Mouse (Mus musculus) liver, postnatal 0 days (tissue): ENCODE measurements at regions not wholly inside any gene's neighbourhood (a gene's known extent, or its start where the extent isn't known, plus 50 kb on each side); places are given as distances from the start of the nearest gene placed in this dataset.

Experiments used
- ATAC-seq: fragments of 200-750 bp; cut with Nextera tagmentation; 2 replicates; pipeline ENCODE4 v1.8.0; 2017; ENCODE audit warnings: mild to moderate bottlenecking, moderate library complexity
- DNase-seq: peaks from one replicate; pipeline ENCODE4 v3.0.0-alpha.2; 2016
- H3K27ac ChIP-seq: fragments of 300-500 bp; sonication (generic); 2 replicates; pipeline ENCODE4 v1.5.1; 2014; ENCODE audit warnings: antibody characterized with exemption, moderate library complexity, mild to moderate bottlenecking, low read depth
- H3K27me3 ChIP-seq: fragments of 300-500 bp; sonication (generic); 2 replicates; pipeline ENCODE4 v1.6.1; 2014; ENCODE audit warnings: low read length, control low read depth, mixed read lengths; ENCODE audit not compliant: insufficient read depth
- H3K36me3 ChIP-seq: fragments of 300-500 bp; sonication (generic); replicated peaks from 2 replicates; pipeline ENCODE4 v1.6.1; 2014; ENCODE audit warnings: mild to moderate bottlenecking, control low read depth, low read length, moderate library complexity, mixed read lengths; ENCODE audit not compliant: insufficient read depth
- H3K4me1 ChIP-seq: fragments of 300-500 bp; sonication (generic); 2 replicates; pipeline ENCODE4 v1.6.1; 2014; ENCODE audit warnings: antibody characterized with exemption, mild to moderate bottlenecking, control low read depth; ENCODE audit not compliant: insufficient read depth
- H3K4me2 ChIP-seq: fragments of 300-500 bp; sonication (generic); 2 replicates; pipeline ENCODE4 v1.6.1; 2014; ENCODE audit warnings: low read depth, mild to moderate bottlenecking, low read length, moderate library complexity, mixed read lengths
- H3K4me3 ChIP-seq: fragments of 300-500 bp; sonication (generic); 2 replicates; pipeline ENCODE4 v1.5.1; 2014; ENCODE audit warnings: low read depth, low read length
- H3K9ac ChIP-seq: fragments of 300-500 bp; sonication (generic); replicated peaks from 2 replicates; pipeline ENCODE4 v1.6.1; 2014; ENCODE audit warnings: mild to moderate bottlenecking, moderate library complexity
- H3K9me3 ChIP-seq: fragments of 300-500 bp; sonication (generic); 2 replicates; pipeline ENCODE4 v1.6.1; 2016; ENCODE audit warnings: mild to moderate bottlenecking, control low read depth, low read length, mixed read lengths
- CTCF ChIP-seq: sonication (generic); IDR thresholded peaks from 2 replicates; pipeline ENCODE4 v1.5.1; 2016; ENCODE audit warnings: antibody characterized with exemption, low read depth
- EP300 ChIP-seq: IDR thresholded peaks from 2 replicates; pipeline ENCODE4 v1.6.1; 2016; ENCODE audit warnings: antibody characterized with exemption, low read depth, mild to moderate bottlenecking
- WGBS: fragments of 180-500 bp; shearing (Covaris S2); extraction: QIAGEN DNeasy Blood & Tissue Kit; methylation state at CpG from one replicate; pipeline ENCODE4 v1.1.7; 2014; ENCODE audit not compliant: insufficient replicate concordance; 5-methylcytosine and 5-hydroxymethylcytosine counted together

DNA sequence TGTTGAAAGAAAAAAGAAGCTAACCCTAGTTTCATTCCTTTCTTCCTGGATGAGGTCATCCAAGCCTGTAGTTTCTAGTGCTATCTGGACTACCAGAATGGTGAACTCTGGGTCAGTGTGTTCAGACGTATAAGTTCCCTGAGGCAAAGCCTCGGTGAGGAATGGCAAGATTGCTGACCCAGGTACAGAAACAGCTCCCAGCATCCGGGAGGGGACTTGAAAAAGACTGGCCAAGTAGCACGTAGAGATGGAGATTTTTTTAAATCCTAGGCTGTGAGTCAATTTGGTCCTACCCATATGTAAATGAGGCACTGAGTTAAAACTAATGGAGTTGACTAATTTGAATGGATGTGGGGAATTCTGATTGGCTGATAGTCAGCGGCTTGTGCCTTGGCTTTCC is 55.0 kb upstream of the Gm11084 start:
- ATAC-seq (no peak), DNase-seq (no peak)
- Histone ChIP-seq H3K9me3 (no peaks in the 10 kb centered on the region), H3K36me3 (no peaks in the 10 kb centered on the region), H3K9ac (no peak overlapping the region), H3K4me3 (no peak overlapping the region), H3K4me2 (no peak overlapping the region), H3K4me1 (peaks cover 16% of the 10 kb centered on the region), H3K27me3 (no peaks in the 10 kb centered on the region), H3K27ac (no peak overlapping the region)
- 45% methylated on average over 5 of the region's 5 CpGs for WGBS
- TF ChIP-seq EP300 (no peak), CTCF (no peak)

GRCm38 (mm10) chr2:73040031-73040430 is 53.5 kb upstream of the Gm11084 start:
- no peak for TF ChIP-seq CTCF
- no peak for TF ChIP-seq EP300
- Histone ChIP-seq H3K36me3 (no peaks in the 10 kb centered on the region), H3K4me1 (peaks cover 12% of the 10 kb centered on the region; the same call in 1 of the 2 replicates), H3K27me3 (no peaks in the 10 kb centered on the region), H3K4me2 (no peak overlapping the region), H3K9ac (no peak overlapping the region), H3K4me3 (no peak overlapping the region), H3K27ac (peak overlapping the region; percentile 13; the same call in 1 of the 2 replicates), H3K9me3 (no peaks in the 10 kb centered on the region)
- no peak for ATAC-seq
- WGBS: 33% methylated on average over 3 of the region's 3 CpGs
- no peak for DNase-seq

- DNase-seq (no peak), ATAC-seq (no peak)
- Histone ChIP-seq H3K4me2 (no peak overlapping the region), H3K27ac (no peak overlapping the region), H3K36me3 (no peaks in the 10 kb centered on the region), H3K4me1 (peaks cover 12% of the 10 kb centered on the region; the same call in 1 of the 2 replicates), H3K27me3 (no peaks in the 10 kb centered on the region), H3K4me3 (no peak overlapping the region), H3K9ac (no peak overlapping the region), H3K9me3 (no peaks in the 10 kb centered on the region)
- TF ChIP-seq CTCF: no peak
- no peak for TF ChIP-seq EP300
- 38% methylated on average over 2 of the region's 2 CpGs for WGBS
Measured at GRCm38 (mm10) chr2:73039300-73039699, 52.8 kb upstream of the Gm11084 start.

GRCm38 (mm10) chr2:73038290-73038732 is 51.8 kb upstream of the Gm11084 start:
- H3K9ac ChIP-seq: peak overlapping the region; percentile 42; the same call in 1 of the 2 replicates
- H3K9me3 ChIP-seq: no peaks in the 10 kb centered on the region
- WGBS: 38% methylated on average over 16 of the region's 16 CpGs
- H3K4me2 ChIP-seq: peak overlapping the region; percentile 66
- DNase-seq: peak; percentile 67
- no peaks in the 10 kb centered on the region for H3K36me3 ChIP-seq
- peaks cover 12% of the 10 kb centered on the region; the same call in 1 of the 2 replicates for H3K4me1 ChIP-seq
- ATAC-seq: peak; percentile 79
- H3K27ac ChIP-seq: peak overlapping the region; percentile 85
- TF ChIP-seq EP300: no peak
- no peak for TF ChIP-seq CTCF
- H3K4me3 ChIP-seq: peak overlapping the region; percentile 25
- no peaks in the 10 kb centered on the region for H3K27me3 ChIP-seq

DNA sequence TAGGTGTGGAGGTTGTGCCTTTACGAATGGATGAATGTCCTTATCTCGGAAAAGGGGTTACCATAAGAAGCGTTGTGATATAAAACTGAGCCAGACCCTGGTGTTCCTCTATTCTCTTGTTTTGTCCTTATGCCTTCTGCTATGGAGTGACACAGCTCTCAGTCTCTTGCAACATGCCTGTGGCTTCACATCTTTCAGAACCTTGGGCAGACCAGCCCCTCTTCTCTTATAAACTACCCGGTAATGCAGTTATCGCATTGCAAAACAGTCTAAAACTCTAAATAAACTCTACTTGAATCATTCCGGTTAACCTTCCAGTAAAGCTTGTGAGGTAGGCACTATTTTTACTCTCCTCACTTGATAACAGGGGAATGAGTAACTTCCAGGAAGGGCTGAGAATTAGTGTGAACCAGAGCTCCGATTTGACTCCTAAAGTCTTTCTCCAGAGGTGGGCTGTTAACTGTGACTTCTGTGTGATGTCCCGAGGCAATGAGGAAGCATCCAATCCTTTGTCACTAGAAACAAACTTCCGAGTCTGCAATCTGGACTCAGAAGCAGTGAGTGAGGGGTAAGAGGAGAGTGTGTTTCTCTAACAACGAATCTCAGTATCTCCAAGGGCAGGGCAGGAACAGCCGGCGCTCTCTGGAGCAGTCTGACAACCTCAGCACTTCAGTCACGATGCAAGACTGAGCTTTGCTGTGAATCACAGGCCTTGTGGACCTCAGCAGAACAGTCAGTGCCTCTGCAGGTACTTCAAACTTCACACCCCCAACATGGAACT is 50.9 kb upstream of the Gm11084 start:
- Histone ChIP-seq H3K27me3 (no peaks in the 10 kb centered on the region), H3K27ac (peak overlapping the region; percentile 85), H3K9ac (peak overlapping the region; percentile 42; the same call in 1 of the 2 replicates), H3K9me3 (no peaks in the 10 kb centered on the region), H3K4me1 (peaks cover 12% of the 10 kb centered on the region; the same call in 1 of the 2 replicates), H3K36me3 (no peaks in the 10 kb centered on the region), H3K4me3 (peak overlapping the region; percentile 25), H3K4me2 (peak overlapping the region; percentile 66; the same call in 1 of the 2 replicates)
- no peak for DNase-seq
- TF ChIP-seq CTCF: no peak
- TF ChIP-seq EP300: peak; percentile 24; the same call in 1 of the 2 replicates
- 43% methylated on average over 13 of the region's 13 CpGs for WGBS
- peak; percentile 35 for ATAC-seq
